Mouse (Mus musculus): ENCODE results near the gene Mpc2. TPM values are rescaled to one million over a fixed set of nuclear protein-coding genes. Genes with fewer than 3 reads are reported as not detected.

The Mpc2 gene
- polyA plus RNA-seq, 1 experiment from 2014 or later: 121 TPM

GRCm38 (mm10) chr1:165520716-165521115 is 60.3 kb downstream of the Mpc2 start:
- Histone ChIP-seq H3K4me3 (ENCODE audit: low read depth, low read length) (no peak overlapping the region), H3K4me2 (ENCODE audit: low read depth, low read length) (no peak overlapping the region), H3K36me3 (replicated peaks; ENCODE audit: control insufficient read depth, insufficient read depth, low read depth, low read length) (no peaks in the 10 kb centered on the region), H3K27ac (replicated peaks; ENCODE audit: low read depth, low read length) (no peak overlapping the region), H3K9ac (replicated peaks; ENCODE audit: low read length) (no peak overlapping the region), H3K9me3 (replicated peaks; ENCODE audit: control insufficient read depth, low read length) (no peaks in the 10 kb centered on the region), H3K27me3 (ENCODE audit: control insufficient read depth, insufficient read depth, low read length) (no peaks in the 10 kb centered on the region), H3K4me1 (ENCODE audit: control insufficient read depth, insufficient read depth, low read length) (no peaks in the 10 kb centered on the region)
- ATAC-seq (replicated peaks; ENCODE audit: insufficient number of reproducible peaks, low FRiP score, low TSS enrichment, low read depth) (no peak), DNase-seq (ENCODE audit: low spot score) (no peak)
- 92% methylated on average over 7 of the region's 7 CpGs for WGBS

Other genes with a start within 250 kb of the Mpc2 start
- 116 and 120 TPM in 2 replicates for gene Tiprl, start 223.6 kb upstream of the Mpc2 start, polyA plus RNA-seq (2014; fragmentation: Nextera tagmentation; extraction: Ambion mirVana)
- 2.0 and 2.2 TPM in 2 replicates for gene Gpr161, start 164.8 kb upstream of the Mpc2 start, polyA plus RNA-seq (2014; fragmentation: Nextera tagmentation; extraction: Ambion mirVana)
- gene Dcaf6, start 162 bp upstream of the Mpc2 start, polyA plus RNA-seq (2014; fragmentation: Nextera tagmentation; extraction: Ambion mirVana): 9.4 and 12.2 TPM in 2 replicates
- gene Adcy10, start 24.5 kb downstream of the Mpc2 start, polyA plus RNA-seq (2014; fragmentation: Nextera tagmentation; extraction: Ambion mirVana): not detected in 2 replicates
- gene Mpzl1, start 173.9 kb downstream of the Mpc2 start, polyA plus RNA-seq (2014; fragmentation: Nextera tagmentation; extraction: Ambion mirVana): 158 and 169 TPM in 2 replicates
- gene Rcsd1, start 249.1 kb downstream of the Mpc2 start, polyA plus RNA-seq (2014; fragmentation: Nextera tagmentation; extraction: Ambion mirVana): 7.8 and 8.3 TPM in 2 replicates